Mouse (Mus musculus) large intestine, adult 2 months (tissue): Measurements from ENCODE around the gene Cdk7. TPM values are rescaled to one million over a fixed set of nuclear protein-coding genes. Genes with fewer than 3 reads are reported as not detected.

Source experiments
- polyA plus RNA-seq: library from polyadenylated mRNA; depleted of rRNA; stranded (reverse); fragments of >200 nt; gene quantifications from 2 replicates; pipeline ENCODE4 v1.2.3, GENCODE M21; 2012; rRNA removed

Cdk7 gene
- polyA plus RNA-seq, 1 experiment: 12.5 TPM

Other genes starting within 250 kb of the Cdk7 start
- 15.4 and 21.1 TPM in 2 replicates for gene Gtf2h2, start 238.4 kb downstream of the Cdk7 start, polyA plus RNA-seq
- gene Ocln, start 178.2 kb downstream of the Cdk7 start, polyA plus RNA-seq: 31.6 and 48.4 TPM in 2 replicates
- gene Marveld2, start 114.0 kb downstream of the Cdk7 start, polyA plus RNA-seq: 22.9 and 25.8 TPM in 2 replicates
- 45.5 and 46.5 TPM in 2 replicates for gene Ak6, start 80.0 kb downstream of the Cdk7 start, polyA plus RNA-seq
- 3.2 and 3.6 TPM in 2 replicates for gene Rad17, start 79.9 kb downstream of the Cdk7 start, polyA plus RNA-seq
- 1.4 and 1.9 TPM in 2 replicates for gene Taf9, start 79.4 kb downstream of the Cdk7 start, polyA plus RNA-seq
- 0.89 and 1.5 TPM in 2 replicates for gene Ccdc125, start 61.2 kb downstream of the Cdk7 start, polyA plus RNA-seq
- 76.6 and 88.6 TPM in 2 replicates for gene Mrps36, start 13.7 kb upstream of the Cdk7 start, polyA plus RNA-seq
- 1.8 and 2.4 TPM in 2 replicates for gene Cenph, start 45.0 kb upstream of the Cdk7 start, polyA plus RNA-seq
- gene Ccnb1, start 55.6 kb upstream of the Cdk7 start, polyA plus RNA-seq: 35.5 and 37.9 TPM in 2 replicates
- gene Slc30a5, start 102.5 kb upstream of the Cdk7 start, polyA plus RNA-seq: 38.8 and 49.6 TPM in 2 replicates